14 mouse cellular contexts compared by ENCODE assay signal in genomic region chr16:50027189-50027588, GRCm38 (mm10).
DNase-seq lines count a peak whose midpoint lies in the region; ATAC-seq and TF ChIP-seq lines count a peak whose summit lies in the region.
"Had no signal": no experiment of that assay in that cellular context is flagged by ENCODE, and none has a peak within 500 bp of the region (broad histone marks: within the 10 kb centered on the region; RNA-seq: fewer than 3 reads in every experiment).

No protein-coding gene starts in this region.

- H3K4me1 ChIP-seq in liver, embryonic 11.5 days (replicated peaks; ENCODE audit: control insufficient read depth, insufficient read depth, low read length): peaks cover 6% of the 10 kb centered on the region
- no peaks in the 10 kb centered on the region; the same call in 1 of the 2 replicates for H3K4me1 ChIP-seq in liver, postnatal 0 days (ENCODE audit: insufficient read depth)
- H3K4me1 ChIP-seq in MEL (ENCODE audit: control insufficient read depth in 1 of 2, insufficient read depth in 2 of 2, low read length in 2 of 2): peaks cover 0 to 20% of the 10 kb centered on the region in 2 experiments; a peak in 3 of 4 replicates
- H3K4me1 ChIP-seq in liver, embryonic 12.5 days: peaks cover 21% of the 10 kb centered on the region
- H3K4me1 ChIP-seq: neural tube, embryonic 12.5 days had no signal

- no peak overlapping the region for H3K27ac ChIP-seq in liver, embryonic 11.5 days (ENCODE audit: low read depth, low read length)
- no peak overlapping the region for H3K27ac ChIP-seq in liver, postnatal 0 days (ENCODE audit: low read depth)
- H3K27ac ChIP-seq in MEL (ENCODE audit: control insufficient read depth, low read depth, low read length): no peak overlapping the region
- H3K27ac ChIP-seq in liver, embryonic 12.5 days: no peak overlapping the region
- H3K27ac ChIP-seq: hindbrain, postnatal 0 days; macrophage; midbrain, embryonic 15.5 days; neural tube, embryonic 12.5 days; stomach, postnatal 0 days had no signal

- no peak for TF ChIP-seq CTCF in liver, postnatal 0 days (IDR thresholded peaks at IDR 0.05; ENCODE audit: low read depth)
- TF ChIP-seq CTCF in MEL (IDR thresholded peaks at IDR 0.05 in 2 of 3, conservative IDR thresholded peaks at IDR 0.05 in 1 of 3; ENCODE audit: control insufficient read depth in 1 of 3, insufficient read depth in 1 of 3, low read depth in 2 of 3, low read length in 3 of 3, poor library complexity in 1 of 3, severe bottlenecking in 1 of 3): no peak

- no peaks in the 10 kb centered on the region for H3K9me3 ChIP-seq in liver, embryonic 11.5 days (ENCODE audit: control insufficient read depth, low read length)
- H3K9me3 ChIP-seq in liver, postnatal 0 days (ENCODE audit: low read length): no peaks in the 10 kb centered on the region
- no peaks in the 10 kb centered on the region for H3K9me3 ChIP-seq in MEL (replicated peaks; ENCODE audit: insufficient read depth, low read length)
- no peaks in the 10 kb centered on the region for H3K9me3 ChIP-seq in liver, embryonic 12.5 days (replicated peaks)
- H3K9me3 ChIP-seq: midbrain, embryonic 15.5 days; neural tube, embryonic 12.5 days had no signal

- no peak for DNase-seq in liver, embryonic 11.5 days (ENCODE audit: low spot score)
- no peak for DNase-seq in liver, postnatal 0 days
- DNase-seq in MEL (ENCODE audit: low read depth, low spot score): peak; percentile 31
- DNase-seq in embryo, embryonic 11.5 days (ENCODE audit: low read depth, low spot score): peak; percentile 34
- peak; percentile 29 for DNase-seq in yolk sac, embryonic 10.5 days (ENCODE audit: low spot score)
- DNase-seq in gastrocnemius, adult 18-20 months (ENCODE audit: low spot score): no peak
- DNase-seq: adrenal gland, postnatal 10 days; heart, adult 18-20 months had no signal

- H3K4me2 ChIP-seq in liver, embryonic 11.5 days: no peak overlapping the region
- H3K4me2 ChIP-seq in liver, postnatal 0 days (ENCODE audit: low read depth, low read length): no peak overlapping the region
- no peak overlapping the region for H3K4me2 ChIP-seq in liver, embryonic 12.5 days
- H3K4me2 ChIP-seq: midbrain, embryonic 15.5 days; neural tube, embryonic 12.5 days had no signal

- TF ChIP-seq EP300 in liver, postnatal 0 days (IDR thresholded peaks at IDR 0.05; ENCODE audit: low read depth): no peak
- TF ChIP-seq EP300 in MEL (IDR thresholded peaks at IDR 0.05; ENCODE audit: low read depth in 1 of 2, low read length in 2 of 2): peak in 1 of 2 experiments; percentile 63; a peak in 2 of 4 replicates

- H3K79me2 ChIP-seq in MEL (ENCODE audit: control insufficient read depth, insufficient read depth, low read length, poor library complexity): no peaks in the 10 kb centered on the region

- WGBS in liver, embryonic 11.5 days: 16% methylated on average over 2 of the region's 2 CpGs
- 35% methylated on average over 2 of the region's 2 CpGs for WGBS in liver, postnatal 0 days (ENCODE audit: insufficient replicate concordance)
- 17% methylated on average over 2 of the region's 2 CpGs for WGBS in liver, embryonic 12.5 days (ENCODE audit: insufficient replicate concordance)

- H3K27me3 ChIP-seq in liver, embryonic 11.5 days (replicated peaks; ENCODE audit: control insufficient read depth, insufficient read depth, low read length): no peaks in the 10 kb centered on the region
- no peaks in the 10 kb centered on the region for H3K27me3 ChIP-seq in liver, postnatal 0 days (ENCODE audit: insufficient read depth, low read length)
- H3K27me3 ChIP-seq in MEL (ENCODE audit: control insufficient read depth in 1 of 2, insufficient read depth in 2 of 2, low read length in 2 of 2): no peaks in the 10 kb centered on the region
- H3K27me3 ChIP-seq in liver, embryonic 12.5 days (replicated peaks): no peaks in the 10 kb centered on the region
- H3K27me3 ChIP-seq: midbrain, embryonic 15.5 days; neural tube, embryonic 12.5 days had no signal

- TF ChIP-seq POLR2A in MEL (IDR thresholded peaks at IDR 0.05; ENCODE audit: control insufficient read depth in 1 of 2, insufficient read depth in 1 of 2, low read depth in 1 of 2, low read length in 2 of 2, poor library complexity in 1 of 2): no peak

- H3K4me3 ChIP-seq in liver, embryonic 11.5 days (ENCODE audit: low read depth, low read length): no peak overlapping the region
- no peak overlapping the region for H3K4me3 ChIP-seq in liver, postnatal 0 days (ENCODE audit: low read depth, low read length)
- H3K4me3 ChIP-seq in MEL (ENCODE audit: control insufficient read depth in 1 of 2, insufficient read depth in 1 of 2, low read depth in 2 of 2, low read length in 2 of 2): no peak overlapping the region
- no peak overlapping the region for H3K4me3 ChIP-seq in liver, embryonic 12.5 days
- H3K4me3 ChIP-seq: midbrain, embryonic 15.5 days; neural tube, embryonic 12.5 days had no signal

- TF ChIP-seq RAD21 in MEL (IDR thresholded peaks at IDR 0.05; ENCODE audit: low read depth, low read length): no peak

- no peak overlapping the region for H3K9ac ChIP-seq in liver, embryonic 11.5 days (ENCODE audit: low read depth, low read length)
- H3K9ac ChIP-seq in liver, postnatal 0 days (replicated peaks): no peak overlapping the region
- no peak overlapping the region for H3K9ac ChIP-seq in MEL (ENCODE audit: control insufficient read depth, low read depth, low read length, poor library complexity, severe bottlenecking)
- no peak overlapping the region for H3K9ac ChIP-seq in liver, embryonic 12.5 days
- H3K9ac ChIP-seq: midbrain, embryonic 15.5 days; neural tube, embryonic 12.5 days had no signal

- no peaks in the 10 kb centered on the region for H3K36me3 ChIP-seq in liver, embryonic 11.5 days (ENCODE audit: control insufficient read depth, insufficient read depth, low read length)
- H3K36me3 ChIP-seq in liver, postnatal 0 days (replicated peaks; ENCODE audit: insufficient read depth, low read length): no peaks in the 10 kb centered on the region
- peaks cover 0 to 21% of the 10 kb centered on the region in 2 experiments; a peak in 2 of 4 replicates for H3K36me3 ChIP-seq in MEL (ENCODE audit: control insufficient read depth in 1 of 2, insufficient read depth in 2 of 2, low read length in 2 of 2)
- H3K36me3 ChIP-seq in liver, embryonic 12.5 days: no peaks in the 10 kb centered on the region
- H3K36me3 ChIP-seq: midbrain, embryonic 15.5 days; neural tube, embryonic 12.5 days had no signal

- 0 out of 2 replicates have a peak, but pooled peaks have one; percentile 23 for ATAC-seq in liver, embryonic 11.5 days (replicated peaks; ENCODE audit: low FRiP score)
- ATAC-seq in liver, postnatal 0 days: no peak
- ATAC-seq in liver, embryonic 12.5 days: no peak
- ATAC-seq: hindbrain, postnatal 0 days; midbrain, embryonic 15.5 days had no signal

TF ChIP-seq in MEL, 35 proteins besides CTCF, POLR2A, EP300 and RAD21:
- TF ChIP-seq ZKSCAN1 (IDR thresholded peaks at IDR 0.05; ENCODE audit: low read depth, low read length) (no peak), GATA1 (IDR thresholded peaks at IDR 0.05; ENCODE audit: low read depth, low read length) (0 out of 2 replicates have a peak, but pooled peaks have one; percentile 24)

Comparison
In these comparisons a context has a peak if more than half of its experiments do, and no peak if none do; other contexts are left out.
1. DNase-seq: peak in MEL (single experiment), embryo, embryonic 11.5 days (single experiment) and yolk sac, embryonic 10.5 days (single experiment); none in liver, embryonic 11.5 days (single experiment), liver, postnatal 0 days (single experiment) and gastrocnemius, adult 18-20 months (single experiment).